Comparison of ENCODE assay signal across 17 mouse cellular contexts in the genomic region with DNA sequence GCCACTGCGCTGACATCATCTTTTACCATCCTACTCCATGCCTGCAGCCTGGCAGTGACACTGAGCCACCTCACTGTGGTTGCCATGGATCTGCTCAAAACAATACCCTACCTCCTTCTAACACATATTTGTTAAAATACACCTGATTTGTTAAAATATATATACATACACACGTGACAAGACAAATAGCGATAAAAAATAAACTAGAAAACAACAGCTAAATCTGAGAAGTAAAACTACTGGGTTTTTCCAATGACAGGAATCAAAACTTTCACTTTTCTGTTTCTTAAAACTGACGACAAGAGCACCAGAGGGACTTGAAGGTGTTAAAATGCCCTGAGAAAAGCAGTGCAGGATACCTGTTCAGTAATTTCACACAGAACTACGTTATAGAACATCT. TPM values are rescaled to one million over a fixed set of nuclear protein-coding genes. Genes with fewer than 3 reads are reported as not detected.
"Had no signal": no experiment of that assay in that cellular context is flagged by ENCODE, and none has a peak within 500 bp of the region (broad histone marks: within the 10 kb centered on the region; RNA-seq: fewer than 3 reads in every experiment).

No protein-coding gene starts in this region.

- H3K4me1 ChIP-seq: midbrain, embryonic 13.5 days; midbrain, embryonic 15.5 days; neural tube, embryonic 12.5 days had no signal

- H3K9me3 ChIP-seq: megakaryocyte, embryonic 14.5 days; midbrain, embryonic 13.5 days; midbrain, embryonic 15.5 days; neural tube, embryonic 12.5 days had no signal

- DNase-seq: lung, adult 18-20 months; lung, embryonic 14.5 days; lung, postnatal 10 days; lung, postnatal 4 days; retina, postnatal 1 day; right cerebral cortex, postnatal 25 days; right cerebral cortex, postnatal 4 days; spleen, adult 18-20 months; thymus, adult 18-20 months; thymus, postnatal 25 days; thymus, postnatal 4 days had no signal

- ATAC-seq: midbrain, embryonic 13.5 days; midbrain, embryonic 15.5 days had no signal

- H3K27me3 ChIP-seq: megakaryocyte, embryonic 14.5 days; midbrain, embryonic 13.5 days; midbrain, embryonic 15.5 days; neural tube, embryonic 12.5 days had no signal

- H3K27ac ChIP-seq: midbrain, embryonic 13.5 days; midbrain, embryonic 15.5 days; neural tube, embryonic 12.5 days had no signal

- H3K36me3 ChIP-seq: midbrain, embryonic 15.5 days; neural tube, embryonic 12.5 days had no signal

- H3K9ac ChIP-seq: lung, embryonic 14.5 days; midbrain, embryonic 13.5 days; midbrain, embryonic 15.5 days; neural tube, embryonic 12.5 days had no signal

- H3K4me3 ChIP-seq: megakaryocyte, embryonic 14.5 days; midbrain, embryonic 13.5 days; midbrain, embryonic 15.5 days; neural tube, embryonic 12.5 days had no signal

- H3K4me2 ChIP-seq: lung, embryonic 14.5 days; midbrain, embryonic 11.5 days; midbrain, embryonic 13.5 days; midbrain, embryonic 15.5 days; neural tube, embryonic 12.5 days had no signal

RNA-seq across cellular contexts. Expression of a gene that starts 23.6 kb away (rescaled TPM):
- polyA plus RNA-seq: neural tube, embryonic 14.5 days had no signal
